Mouse (Mus musculus): ENCODE data around the gene Elmo1. TPM values are rescaled to one million over a fixed set of nuclear protein-coding genes. Genes with fewer than 3 reads are reported as not detected.
A peak's percentile ranks its signal among the peaks of the same experiment; 100 is the strongest.

The Elmo1 gene
- polyA plus RNA-seq, 1 experiment, result not detected

- Histone ChIP-seq H3K27ac (ENCODE audit: insufficient read depth, low read depth, low read length) (no peak overlapping the region), H3K4me1 (ENCODE audit: control insufficient read depth, insufficient read depth, low read length) (no peaks in the 10 kb centered on the region), H3K4me3 (ENCODE audit: insufficient read depth, low read depth, low read length) (no peak overlapping the region)
- TF ChIP-seq CTCF (IDR thresholded peaks at IDR 0.05; ENCODE audit: insufficient read depth, low read depth, low read length) (no peak), POLR2A (IDR thresholded peaks at IDR 0.05; ENCODE audit: insufficient read depth, low read depth, low read length) (no peak)
- 65% methylated on average over 16 of the region's 16 CpGs for WGBS
These were observed 205.0 kb downstream of the Elmo1 start for GRCm38 (mm10) chr13:20295278-20295970.

- peak; percentile 41; the same call in 1 of the 2 replicates for TF ChIP-seq CTCF (IDR thresholded peaks at IDR 0.05; ENCODE audit: insufficient read depth, low read depth, low read length)
- no peak for TF ChIP-seq POLR2A (IDR thresholded peaks at IDR 0.05; ENCODE audit: insufficient read depth, low read depth, low read length)
- WGBS, result 19% methylated on average over 3 of the region's 3 CpGs
- Histone ChIP-seq H3K27ac (ENCODE audit: insufficient read depth, low read depth, low read length) (no peak overlapping the region), H3K4me3 (ENCODE audit: insufficient read depth, low read depth, low read length) (no peak overlapping the region), H3K4me1 (ENCODE audit: control insufficient read depth, insufficient read depth, low read length) (no peaks in the 10 kb centered on the region)
These were observed 207.4 kb downstream of the Elmo1 start for GRCm38 (mm10) chr13:20297841-20298240.

GRCm38 (mm10) chr13:20299424-20299823, 209.0 kb downstream of the Elmo1 start:
- H3K27ac ChIP-seq (ENCODE audit: insufficient read depth, low read depth, low read length), result no peak overlapping the region
- TF ChIP-seq CTCF (IDR thresholded peaks at IDR 0.05; ENCODE audit: insufficient read depth, low read depth, low read length) (no peak), POLR2A (IDR thresholded peaks at IDR 0.05; ENCODE audit: insufficient read depth, low read depth, low read length) (no peak)
- 43% methylated on average over 3 of the region's 3 CpGs for WGBS
- no peak overlapping the region for H3K4me3 ChIP-seq (ENCODE audit: insufficient read depth, low read depth, low read length)
- H3K4me1 ChIP-seq (ENCODE audit: control insufficient read depth, insufficient read depth, low read length), result no peaks in the 10 kb centered on the region

- TF ChIP-seq CTCF (IDR thresholded peaks at IDR 0.05; ENCODE audit: insufficient read depth, low read depth, low read length) (no peak), POLR2A (IDR thresholded peaks at IDR 0.05; ENCODE audit: insufficient read depth, low read depth, low read length) (no peak)
- WGBS, result 79% methylated on average over 3 of the region's 3 CpGs
- no peaks in the 10 kb centered on the region for H3K4me1 ChIP-seq (ENCODE audit: control insufficient read depth, insufficient read depth, low read length)
- no peak overlapping the region for H3K27ac ChIP-seq (ENCODE audit: insufficient read depth, low read depth, low read length)
- no peak overlapping the region for H3K4me3 ChIP-seq (ENCODE audit: insufficient read depth, low read depth, low read length)
These were observed 209.7 kb downstream of the Elmo1 start for GRCm38 (mm10) chr13:20300052-20300564.

- 78% methylated on average over 3 of the region's 3 CpGs for WGBS
These were observed 210.2 kb downstream of the Elmo1 start for GRCm38 (mm10) chr13:20300626-20301025.

GRCm38 (mm10) chr13:20301760-20302159, 211.4 kb downstream of the Elmo1 start:
- 98% methylated on average over 7 of the region's 7 CpGs for WGBS
- H3K27ac ChIP-seq (ENCODE audit: insufficient read depth, low read depth, low read length), result no peak overlapping the region
- H3K4me1 ChIP-seq (ENCODE audit: control insufficient read depth, insufficient read depth, low read length), result peaks cover 3% of the 10 kb centered on the region
- H3K4me3 ChIP-seq (ENCODE audit: insufficient read depth, low read depth, low read length), result no peak overlapping the region
- no peak for TF ChIP-seq POLR2A (IDR thresholded peaks at IDR 0.05; ENCODE audit: insufficient read depth, low read depth, low read length)
- TF ChIP-seq CTCF (IDR thresholded peaks at IDR 0.05; ENCODE audit: insufficient read depth, low read depth, low read length), result no peak

More at GRCm38 (mm10) chr13:20300626-20301025, 210.2 kb downstream of the Elmo1 start:
- Histone ChIP-seq H3K4me3 (ENCODE audit: insufficient read depth, low read depth, low read length) (no peak overlapping the region), H3K4me1 (ENCODE audit: control insufficient read depth, insufficient read depth, low read length) (peaks cover 2% of the 10 kb centered on the region), H3K27ac (ENCODE audit: insufficient read depth, low read depth, low read length) (no peak overlapping the region)
- TF ChIP-seq CTCF (IDR thresholded peaks at IDR 0.05; ENCODE audit: insufficient read depth, low read depth, low read length) (no peak), POLR2A (IDR thresholded peaks at IDR 0.05; ENCODE audit: insufficient read depth, low read depth, low read length) (no peak)

GRCm38 (mm10) chr13:20305621-20306020, 215.2 kb downstream of the Elmo1 start:
- 90% methylated on average over 4 of the region's 4 CpGs for WGBS
- TF ChIP-seq CTCF (IDR thresholded peaks at IDR 0.05; ENCODE audit: insufficient read depth, low read depth, low read length) (no peak), POLR2A (IDR thresholded peaks at IDR 0.05; ENCODE audit: insufficient read depth, low read depth, low read length) (no peak)
- Histone ChIP-seq H3K4me1 (ENCODE audit: control insufficient read depth, insufficient read depth, low read length) (peaks cover 7% of the 10 kb centered on the region), H3K4me3 (ENCODE audit: insufficient read depth, low read depth, low read length) (no peak overlapping the region), H3K27ac (ENCODE audit: insufficient read depth, low read depth, low read length) (no peak overlapping the region)

- H3K27ac ChIP-seq (ENCODE audit: insufficient read depth, low read depth, low read length), result peak overlapping the region; percentile 85
- H3K4me3 ChIP-seq (ENCODE audit: insufficient read depth, low read depth, low read length), result no peak overlapping the region
- H3K4me1 ChIP-seq (ENCODE audit: control insufficient read depth, insufficient read depth, low read length), result peaks cover 7% of the 10 kb centered on the region
- 17% methylated on average over 5 of the region's 5 CpGs for WGBS
- TF ChIP-seq POLR2A (IDR thresholded peaks at IDR 0.05; ENCODE audit: insufficient read depth, low read depth, low read length), result no peak
- no peak for TF ChIP-seq CTCF (IDR thresholded peaks at IDR 0.05; ENCODE audit: insufficient read depth, low read depth, low read length)
These were observed 216.1 kb downstream of the Elmo1 start for GRCm38 (mm10) chr13:20306180-20307177.

Data from olfactory bulb, adult 2 months (tissue).